Mouse (Mus musculus) thymus, adult 2 months (tissue): ENCODE results near the gene Gm20388. TPM values are rescaled to one million over a fixed set of nuclear protein-coding genes. Genes with fewer than 3 reads are reported as not detected.

Experiments
- DNase-seq: peaks from one replicate; pipeline ENCODE4 v3.0.0; 2021
- H3K27ac ChIP-seq: fragments of 200-500 bp; 2 replicates; pipeline ENCODE4 v1.5.1; 2012; ENCODE audit warnings: low read length, control low read depth; ENCODE audit not compliant: control insufficient read depth, insufficient read depth
- H3K27me3 ChIP-seq: fragments of 200-500 bp; 2 replicates; pipeline ENCODE4 v1.6.1; 2012; ENCODE audit warnings: mild to moderate bottlenecking, low read length, moderate library complexity, mixed read lengths; ENCODE audit not compliant: control insufficient read depth, insufficient read depth
- H3K36me3 ChIP-seq: fragments of 200-500 bp; 2 replicates; pipeline ENCODE4 v1.6.1; 2012; ENCODE audit warnings: mild to moderate bottlenecking, low read length, moderate library complexity; ENCODE audit not compliant: control insufficient read depth, insufficient read depth
- H3K4me1 ChIP-seq: fragments of 200-500 bp; replicated peaks from 2 replicates; pipeline ENCODE4 v1.6.1; 2012; ENCODE audit warnings: low read length; ENCODE audit not compliant: control insufficient read depth, insufficient read depth
- H3K4me3 ChIP-seq: fragments of 200-500 bp; 2 replicates; pipeline ENCODE4 v1.5.1; 2012; ENCODE audit warnings: mild to moderate bottlenecking, low read length, control low read depth, moderate library complexity; ENCODE audit not compliant: control insufficient read depth, insufficient read depth
- CTCF ChIP-seq: fragments of 200-500 bp; IDR thresholded peaks from 2 replicates; pipeline ENCODE4 v1.5.1; 2012; ENCODE audit warnings: mild to moderate bottlenecking, control low read depth, low read length, moderate library complexity, borderline replicate concordance; ENCODE audit not compliant: control insufficient read depth, poor library complexity, insufficient read depth; ENCODE audit errors: extremely low read depth
- POLR2A ChIP-seq: fragments of 200-500 bp; IDR thresholded peaks from 2 replicates; pipeline ENCODE4 v1.6.1; 2012; ENCODE audit warnings: mild to moderate bottlenecking, low read length, control low read depth, moderate library complexity; ENCODE audit not compliant: control insufficient read depth, poor library complexity, insufficient read depth; ENCODE audit errors: extremely low read depth
- WGBS: fragments of 180-500 bp; shearing (Covaris S2); methylation state at CpG from one replicate; pipeline ENCODE4 v1.1.7; 2018; 5-methylcytosine and 5-hydroxymethylcytosine counted together
- polyA plus RNA-seq: library from polyadenylated mRNA; depleted of rRNA; stranded (reverse); fragments of >200 nt; gene quantifications from 2 replicates; pipeline ENCODE4 v1.2.3, GENCODE M21; 2012

The Gm20388 gene
- polyA plus RNA-seq, 1 experiment: 103 TPM

DNA sequence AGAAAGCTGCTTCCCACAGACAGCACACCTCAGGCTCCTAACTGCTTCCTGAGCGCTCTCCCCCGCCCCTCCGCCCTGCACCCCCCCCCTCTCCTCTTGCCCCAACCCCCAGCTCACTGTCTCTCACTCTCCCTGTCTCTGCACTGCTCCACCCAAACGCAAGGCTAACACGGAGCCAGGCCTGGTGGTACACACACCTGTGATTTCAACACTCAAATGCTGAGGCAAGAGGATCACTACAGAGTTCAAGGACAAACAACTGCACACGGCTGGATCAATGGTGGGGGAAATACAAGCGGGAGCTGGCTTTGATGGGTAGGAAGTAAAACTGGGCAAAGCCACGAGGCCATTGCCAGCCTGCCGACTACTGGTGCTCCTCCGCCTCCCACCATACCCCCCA, 1026.0 kb downstream of the Gm20388 start:
- WGBS: 27% methylated on average over 10 of the region's 10 CpGs
- no peak for DNase-seq
- peaks cover 5% of the 10 kb centered on the region for H3K4me1 ChIP-seq
- H3K4me3 ChIP-seq: no peak overlapping the region
- H3K36me3 ChIP-seq: no peaks in the 10 kb centered on the region
- H3K27me3 ChIP-seq: no peaks in the 10 kb centered on the region; the same call in 1 of the 2 replicates
- no peak overlapping the region for H3K27ac ChIP-seq
- TF ChIP-seq CTCF (no peak), POLR2A (no peak)

GRCm38 (mm10) chr8:120937474-120937873, 1026.8 kb downstream of the Gm20388 start:
- WGBS: 78% methylated on average over 5 of the region's 9 CpGs
- Histone ChIP-seq H3K27me3 (no peaks in the 10 kb centered on the region; the same call in 1 of the 2 replicates), H3K27ac (no peak overlapping the region), H3K4me1 (peaks cover 5% of the 10 kb centered on the region), H3K36me3 (no peaks in the 10 kb centered on the region), H3K4me3 (no peak overlapping the region)
- TF ChIP-seq POLR2A (no peak), CTCF (no peak)
- no peak for DNase-seq

- Histone ChIP-seq H3K4me3 (no peak overlapping the region), H3K27me3 (no peaks in the 10 kb centered on the region; the same call in 1 of the 2 replicates), H3K36me3 (no peaks in the 10 kb centered on the region), H3K4me1 (peaks cover 5% of the 10 kb centered on the region), H3K27ac (no peak overlapping the region)
- no peak for DNase-seq
- no peak for TF ChIP-seq CTCF
- TF ChIP-seq POLR2A: no peak
- 59% methylated on average over 12 of the region's 12 CpGs for WGBS
These were observed 1029.6 kb downstream of the Gm20388 start for GRCm38 (mm10) chr8:120940287-120940686.

- no peaks in the 10 kb centered on the region for H3K36me3 ChIP-seq
- no peak overlapping the region for H3K27ac ChIP-seq
- DNase-seq: no peak
- H3K4me3 ChIP-seq: no peak overlapping the region
- peaks cover 10% of the 10 kb centered on the region for H3K27me3 ChIP-seq
- TF ChIP-seq POLR2A: no peak
- no peak for TF ChIP-seq CTCF
- peaks cover 12% of the 10 kb centered on the region for H3K4me1 ChIP-seq
- WGBS: 59% methylated on average over 10 of the region's 10 CpGs
These were observed 1036.6 kb downstream of the Gm20388 start for GRCm38 (mm10) chr8:120947240-120947639.

- Histone ChIP-seq H3K4me3 (no peak overlapping the region), H3K27ac (no peak overlapping the region), H3K36me3 (no peaks in the 10 kb centered on the region), H3K4me1 (peaks cover 12% of the 10 kb centered on the region), H3K27me3 (peaks cover 10% of the 10 kb centered on the region)
- TF ChIP-seq POLR2A: no peak
- TF ChIP-seq CTCF: no peak
- WGBS: 46% methylated on average over 4 of the region's 4 CpGs
- no peak for DNase-seq
These were observed 1037.5 kb downstream of the Gm20388 start for GRCm38 (mm10) chr8:120948050-120948595.

DNA sequence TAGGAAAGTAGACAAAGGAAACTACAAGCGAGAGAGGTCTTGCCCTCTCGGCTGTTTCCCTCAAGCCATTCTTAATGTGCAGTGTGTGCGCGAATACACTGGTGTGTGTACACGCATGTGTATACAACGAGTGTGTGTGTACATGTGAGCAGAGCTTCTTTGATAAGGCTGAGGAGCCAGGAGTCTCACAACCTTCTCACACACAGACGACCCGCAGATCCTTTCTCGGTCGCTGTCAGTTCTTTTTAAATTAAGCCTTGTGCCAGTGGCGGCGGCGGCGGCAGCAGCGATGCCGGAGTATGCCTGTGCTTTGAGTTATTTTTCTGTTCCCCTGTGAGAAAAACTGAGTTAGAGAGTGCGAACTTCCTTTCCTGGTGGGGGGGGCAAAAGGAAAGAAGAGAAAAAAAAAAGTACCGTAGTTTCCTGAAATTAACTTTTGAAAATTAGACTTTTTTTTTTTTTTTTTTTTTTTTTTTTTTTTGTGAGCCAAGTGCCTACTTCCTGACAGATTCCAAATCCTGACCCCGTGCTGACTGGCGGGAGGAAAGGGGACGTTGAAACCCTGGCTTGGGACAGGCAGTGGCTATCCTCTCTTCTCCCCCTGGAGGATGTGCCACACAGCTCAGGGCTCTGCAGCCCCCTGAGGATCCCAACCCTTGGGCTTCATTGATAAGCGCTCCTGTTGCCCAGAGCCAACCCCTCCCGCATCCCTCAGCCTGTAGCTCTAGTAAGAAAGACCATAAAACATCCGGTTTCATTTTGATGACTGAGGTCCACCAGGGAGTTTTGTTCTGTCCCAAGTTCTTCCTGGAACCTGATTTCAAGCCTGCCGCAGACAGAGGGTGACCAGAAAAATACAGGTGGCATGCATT, 1038.2 kb downstream of the Gm20388 start:
- H3K27ac ChIP-seq: no peak overlapping the region
- WGBS: 9% methylated on average over 25 of the region's 25 CpGs
- no peak for DNase-seq
- H3K27me3 ChIP-seq: peaks cover 10% of the 10 kb centered on the region
- no peak for TF ChIP-seq CTCF
- no peak for TF ChIP-seq POLR2A
- peak overlapping the region; percentile 17; the same call in 1 of the 2 replicates for H3K4me3 ChIP-seq
- no peaks in the 10 kb centered on the region for H3K36me3 ChIP-seq
- H3K4me1 ChIP-seq: peaks cover 12% of the 10 kb centered on the region
